Mouse (Mus musculus) ES-E14 (cell line): Measurements from ENCODE around the gene Borcs6. TPM values are rescaled to one million over a fixed set of nuclear protein-coding genes. Genes with fewer than 3 reads are reported as not detected.
A peak's percentile ranks its signal among the peaks of the same experiment; 100 is the strongest.

Experiments used
- DNase-seq: peaks from one replicate; pipeline ENCODE4 v3.0.0-alpha.2; 2013; ENCODE audit warnings: low read depth, low spot score
- H3K27ac ChIP-seq: 2 replicates; pipeline ENCODE4 v1.5.1; 2012; ENCODE audit warnings: low read depth, mild to moderate bottlenecking, low read length, moderate library complexity, mixed read lengths; ENCODE audit not compliant: poor library complexity, insufficient read depth, severe bottlenecking
- H3K36me3 ChIP-seq: 2 replicates; pipeline ENCODE4 v1.6.1; 2012; ENCODE audit warnings: mild to moderate bottlenecking, low read length, moderate library complexity, mixed read lengths; ENCODE audit not compliant: control insufficient read depth, poor library complexity, insufficient read depth, severe bottlenecking
- H3K4me1 ChIP-seq, 2 experiments: fragments of 150-350 bp in 1 of 2; sonication (generic) in 1 of 2; 2 replicates each; pipeline ENCODE4 v1.6.1; 2012; ENCODE audit warnings: low read length in 2 of 2, mild to moderate bottlenecking in 1 of 2, mixed read lengths in 1 of 2; ENCODE audit not compliant: control insufficient read depth in 2 of 2, insufficient read depth in 2 of 2, poor library complexity in 1 of 2
- H3K4me3 ChIP-seq, 2 experiments: fragments of 150-350 bp in 1 of 2; sonication (generic) in 1 of 2; 2 replicates each; pipeline ENCODE4 v1.5.1; 2012; ENCODE audit warnings: low read length in 2 of 2, low read depth in 1 of 2, mild to moderate bottlenecking in 1 of 2, mixed read lengths in 1 of 2; ENCODE audit not compliant: insufficient read depth in 1 of 2, poor library complexity in 1 of 2, severe bottlenecking in 1 of 2
- H3K9ac ChIP-seq: 2 replicates; pipeline ENCODE4 v1.6.1; 2012; ENCODE audit warnings: low read depth, mild to moderate bottlenecking, low read length, mixed read lengths; ENCODE audit not compliant: poor library complexity, insufficient read depth, severe bottlenecking
- H3K9me3 ChIP-seq: fragments of 150-350 bp; sonication (generic); 2 replicates; pipeline ENCODE4 v1.6.1; 2012; ENCODE audit warnings: low read depth, mild to moderate bottlenecking, low read length; ENCODE audit not compliant: control insufficient read depth, insufficient read depth
- CHD2 ChIP-seq: IDR thresholded peaks from 2 replicates; pipeline ENCODE4 v1.6.1; 2014; ENCODE audit warnings: mild to moderate bottlenecking, low read depth, low read length, inconsistent platforms
- HCFC1 ChIP-seq: IDR thresholded peaks from 2 replicates; pipeline ENCODE4 v1.6.1; 2012; ENCODE audit warnings: low read length, inconsistent platforms, borderline replicate concordance; ENCODE audit not compliant: insufficient read depth
- MAFK ChIP-seq: IDR thresholded peaks from 2 replicates; pipeline ENCODE4 v1.6.1; 2014; ENCODE audit warnings: mild to moderate bottlenecking, low read depth, low read length, inconsistent platforms; ENCODE audit not compliant: insufficient read depth
- ZC3H11A ChIP-seq: IDR thresholded peaks from 2 replicates; pipeline ENCODE4 v1.6.1; 2012; ENCODE audit warnings: low read depth, mild to moderate bottlenecking, inconsistent platforms, low read length, borderline replicate concordance
- ZNF384 ChIP-seq: IDR thresholded peaks from 2 replicates; pipeline ENCODE4 v1.6.1; 2012; ENCODE audit warnings: low read depth, low read length, inconsistent platforms
- in situ Hi-C, 2 experiments: fragments of 600-800 bp; cut with MboI; formaldehyde crosslinking; loops; one replicate each; pipeline ENCODE4 v1.15.1; 2025; ENCODE audit warnings: low sequenced_read_pairs in 2 of 2, inconsistent platforms in 1 of 2; ENCODE audit not compliant: unreplicated experiment in 2 of 2
- total RNA-seq: library from RNA; depleted of rRNA; stranded (reverse); fragments of 300-350 nt; gene quantifications from 2 replicates; pipeline ENCODE4 v1.2.3, GENCODE M21; 2012

The Borcs6 gene
- total RNA-seq, 1 experiment: 6.2 TPM

DNA sequence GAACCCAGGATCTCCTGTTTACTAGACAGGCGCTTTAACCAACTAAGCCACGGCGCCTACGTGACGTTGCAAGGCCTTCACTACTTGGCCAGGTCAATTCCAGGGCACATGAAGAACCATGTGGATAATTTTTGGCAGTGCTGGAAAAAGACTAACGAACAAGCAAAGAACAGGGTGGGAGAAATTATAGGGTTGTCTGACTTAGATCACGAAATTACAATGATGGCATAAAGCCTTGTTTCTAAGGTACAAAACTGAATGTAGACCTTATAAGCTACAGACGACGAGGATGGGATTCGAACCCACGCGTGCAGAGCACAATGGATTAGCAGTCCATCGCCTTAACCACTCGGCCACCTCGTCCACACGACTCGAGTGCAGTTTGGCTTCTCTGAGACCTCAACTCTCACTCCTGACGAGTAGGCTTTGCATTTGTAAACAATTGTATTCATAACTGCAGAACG is 3.3 kb downstream of the Borcs6 start:
- peak; percentile 6; the same call in 1 of the 2 replicates for TF ChIP-seq HCFC1
- no peak for TF ChIP-seq ZNF384
- TF ChIP-seq MAFK: peak; percentile 89
- Histone ChIP-seq H3K36me3 (no peaks in the 10 kb centered on the region), H3K4me1 (peaks cover 3 to 5% of the 10 kb centered on the region in 2 experiments; a peak in 2 of 4 replicates), H3K4me3 (peak overlapping the region; percentile 68 to 88), H3K9ac (peak overlapping the region; percentile 58), H3K9me3 (no peaks in the 10 kb centered on the region), H3K27ac (no peak overlapping the region)
- in situ Hi-C loops: loop anchor here in 1 of 2 experiments (5.0 kb wide), 1 partner anchor 65 kb away; the partner anchor contains the start of gene Aloxe3
- DNase-seq: peak; percentile 88

DNA sequence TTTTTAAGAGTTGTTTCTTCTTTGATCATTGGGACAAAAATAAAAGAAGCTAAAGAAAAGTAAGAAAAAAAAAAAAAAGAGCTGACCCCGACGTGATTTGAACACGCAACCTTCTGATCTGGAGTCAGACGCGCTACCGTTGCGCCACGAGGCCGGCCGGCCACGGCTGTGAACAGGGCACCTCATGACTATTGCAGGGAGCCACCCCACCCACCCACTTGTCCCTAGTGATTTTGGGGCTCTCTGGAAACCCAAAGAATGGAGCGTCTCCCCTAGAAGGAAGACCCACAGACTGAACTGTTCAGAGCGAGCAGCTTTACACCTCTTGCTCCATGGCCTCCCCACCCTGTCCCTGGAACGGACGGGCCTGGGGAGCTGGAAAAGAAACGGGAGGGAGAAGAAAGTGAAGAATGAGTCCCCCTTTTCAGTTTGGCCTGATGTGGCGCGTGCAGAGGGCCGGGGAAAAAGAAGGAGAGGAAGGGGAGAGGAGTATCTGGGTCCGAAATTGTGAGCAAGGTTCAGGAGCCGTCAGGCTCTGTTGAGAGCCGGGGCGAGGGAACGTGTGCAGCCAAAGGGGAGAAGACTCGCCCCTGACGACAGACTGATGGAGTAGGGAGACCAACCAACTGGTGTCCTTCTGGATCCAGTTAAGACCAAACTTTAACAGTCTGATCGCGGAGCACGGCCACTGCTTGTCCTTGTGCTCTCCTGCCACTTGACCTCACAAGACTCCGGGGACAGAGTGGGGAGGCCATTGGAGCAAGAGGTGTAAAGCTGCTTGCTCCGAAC is 4.1 kb downstream of the Borcs6 start:
- Histone ChIP-seq H3K27ac (no peak overlapping the region), H3K4me1 (peaks cover 3 to 5% of the 10 kb centered on the region in 2 experiments; a peak in 2 of 4 replicates), H3K36me3 (no peaks in the 10 kb centered on the region), H3K9me3 (no peaks in the 10 kb centered on the region), H3K4me3 (peak overlapping the region; percentile 68 to 95), H3K9ac (peak overlapping the region; percentile 82)
- in situ Hi-C loops: loop anchor here in 1 of 2 experiments (5.0 kb wide), 1 partner anchor 64 kb away; the partner anchor contains the start of gene Aloxe3
- DNase-seq: no peak
- TF ChIP-seq HCFC1 (no peak), CHD2 (no peak), ZNF384 (peak; percentile 98), ZC3H11A (no peak), MAFK (0 out of 2 replicates have a peak, but pooled peaks have one; percentile 26)

DNA sequence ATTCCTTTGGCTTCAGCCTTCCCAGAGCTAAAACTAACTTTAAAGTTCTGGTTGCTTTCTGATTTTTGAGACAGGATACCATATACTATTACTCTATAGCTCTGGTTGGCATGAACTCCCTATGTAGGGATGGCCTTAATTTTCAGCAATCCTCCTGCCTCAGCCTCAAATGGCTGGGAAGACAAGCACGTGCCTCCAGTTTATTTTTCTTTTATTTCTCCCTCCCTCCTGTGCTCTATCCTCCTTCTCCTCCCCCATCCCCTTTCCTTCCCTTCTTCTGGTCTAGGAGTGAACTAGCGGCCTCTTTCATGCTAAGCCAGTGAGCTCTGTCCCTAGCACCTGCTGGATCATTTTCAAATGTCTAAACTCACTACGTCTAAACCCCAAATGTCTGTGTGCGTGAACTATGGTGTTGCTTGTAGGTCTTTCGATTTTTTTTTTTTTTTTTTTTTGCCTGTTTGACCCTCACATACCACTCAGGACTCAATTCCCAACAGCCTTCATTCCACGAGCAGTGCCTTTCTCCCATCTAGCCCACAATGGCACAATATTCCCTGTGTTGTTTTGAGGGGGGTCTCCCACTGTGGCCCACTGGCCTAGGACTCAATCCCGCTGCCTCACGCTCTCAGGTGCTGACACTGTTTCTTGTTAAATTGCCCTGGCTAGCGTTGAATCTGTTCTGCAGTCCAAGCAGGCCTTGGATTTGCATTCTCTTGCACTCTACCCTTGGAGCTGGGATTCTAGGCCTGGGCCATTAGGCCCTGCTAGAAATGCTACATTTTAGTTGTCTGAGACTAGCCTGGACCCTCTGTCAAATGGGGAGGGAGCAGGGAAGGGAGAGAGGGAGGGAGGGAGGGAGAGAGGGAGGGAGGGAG is 5.0 kb downstream of the Borcs6 start:
- no peak overlapping the region for H3K27ac ChIP-seq
- no peaks in the 10 kb centered on the region for H3K36me3 ChIP-seq
- H3K9me3 ChIP-seq: no peaks in the 10 kb centered on the region
- TF ChIP-seq HCFC1 (no peak), MAFK (no peak), ZNF384 (no peak), ZC3H11A (no peak), CHD2 (no peak)
- H3K4me3 ChIP-seq: peak overlapping the region; percentile 68 to 95
- peaks cover 3 to 5% of the 10 kb centered on the region in 2 experiments; a peak in 2 of 4 replicates for H3K4me1 ChIP-seq
- peak overlapping the region; percentile 82; the same call in 1 of the 2 replicates for H3K9ac ChIP-seq
- in situ Hi-C loops: loop anchor here in 1 of 2 experiments (5.0 kb wide), 1 partner anchor 63 kb away; the partner anchor contains the start of gene Aloxe3
- no peak for DNase-seq

DNA sequence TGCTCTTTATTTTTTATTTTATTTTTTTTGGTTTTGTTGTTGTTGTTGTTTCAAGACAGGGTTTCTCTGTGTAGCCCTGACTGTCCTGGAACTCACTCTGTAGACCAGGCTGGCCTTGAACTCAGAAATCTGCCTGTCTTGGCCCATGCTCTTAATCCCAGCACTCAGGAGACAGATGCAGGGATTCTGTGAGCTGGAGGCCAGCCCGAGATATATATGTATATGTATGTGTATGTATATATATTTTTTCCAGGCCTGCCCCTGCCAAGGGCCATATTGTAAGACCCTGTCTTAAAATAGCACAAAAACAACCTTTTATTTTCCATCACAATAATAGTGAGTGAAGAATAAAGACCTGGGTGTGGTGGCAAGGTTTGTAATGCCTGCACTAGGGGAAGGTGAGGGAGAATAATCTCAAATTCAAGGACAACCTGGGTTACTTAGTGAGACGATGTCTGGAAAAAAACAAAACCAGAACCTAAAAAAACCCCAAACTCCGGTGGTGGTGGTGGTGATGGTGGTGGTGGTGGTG is 5.9 kb downstream of the Borcs6 start:
- Histone ChIP-seq H3K27ac (no peak overlapping the region), H3K4me1 (peaks cover 3 to 5% of the 10 kb centered on the region in 2 experiments; a peak in 2 of 4 replicates), H3K36me3 (no peaks in the 10 kb centered on the region), H3K4me3 (no peak overlapping the region), H3K9ac (no peak overlapping the region), H3K9me3 (no peaks in the 10 kb centered on the region)
- in situ Hi-C loops: no loop called here
- TF ChIP-seq CHD2 (no peak), MAFK (no peak), ZNF384 (no peak), HCFC1 (no peak)
- no peak for DNase-seq
